Mouse (Mus musculus) midbrain, embryonic 11.5 days (tissue): ENCODE data around the gene Tmem19. TPM values are rescaled to one million over a fixed set of nuclear protein-coding genes. Genes with fewer than 3 reads are reported as not detected.
"Not testable (repeated sequence)": the region's sequence is repeated elsewhere in the genome, so short reads cannot be mapped to it uniquely, and the experiment has no call there.

Source experiments
- ATAC-seq: fragments of 200-750 bp; cut with Nextera tagmentation; 2 replicates; pipeline ENCODE4 v1.8.0; 2017; ENCODE audit warnings: moderate TSS enrichment, moderate library complexity; ENCODE audit not compliant: low FRiP score
- DNase-seq: peaks from one replicate; pipeline ENCODE4 v3.0.0; 2015; ENCODE audit warnings: low spot score; ENCODE audit errors: missing footprints
- H3K27ac ChIP-seq: fragments of 300-500 bp; sonication (generic); 2 replicates; pipeline ENCODE4 v1.5.1; 2014; ENCODE audit warnings: low read depth, low read length
- H3K27me3 ChIP-seq: fragments of 300-500 bp; sonication (generic); 2 replicates; pipeline ENCODE4 v1.6.1; 2014; ENCODE audit warnings: mild to moderate bottlenecking, low read length, moderate library complexity, mixed read lengths; ENCODE audit not compliant: control insufficient read depth, insufficient read depth
- H3K36me3 ChIP-seq: fragments of 300-500 bp; sonication (generic); 2 replicates; pipeline ENCODE4 v1.6.1; 2014; ENCODE audit warnings: mild to moderate bottlenecking, low read length, moderate library complexity, mixed read lengths; ENCODE audit not compliant: control insufficient read depth, insufficient read depth
- H3K4me1 ChIP-seq: fragments of 300-500 bp; sonication (generic); 2 replicates; pipeline ENCODE4 v1.6.1; 2014; ENCODE audit warnings: low read length; ENCODE audit not compliant: control insufficient read depth, insufficient read depth
- H3K4me2 ChIP-seq: fragments of 300-500 bp; sonication (generic); 2 replicates; pipeline ENCODE4 v1.6.1; 2014; ENCODE audit warnings: mild to moderate bottlenecking, moderate library complexity
- H3K4me3 ChIP-seq: fragments of 300-500 bp; sonication (generic); 2 replicates; pipeline ENCODE4 v1.5.1; 2014; ENCODE audit warnings: low read depth, low read length
- H3K9ac ChIP-seq: fragments of 300-500 bp; sonication (generic); 2 replicates; pipeline ENCODE4 v1.6.1; 2014; ENCODE audit warnings: low read length
- H3K9me3 ChIP-seq: fragments of 300-500 bp; sonication (generic); 2 replicates; pipeline ENCODE4 v1.6.1; 2016; ENCODE audit warnings: low read length; ENCODE audit not compliant: control insufficient read depth
- WGBS: fragments of 180-500 bp; shearing (Covaris S2); extraction: QIAGEN DNeasy Blood & Tissue Kit; methylation state at CpG from one replicate; pipeline ENCODE4 v1.1.7; 2014; 5-methylcytosine and 5-hydroxymethylcytosine counted together
- polyA plus RNA-seq: library from polyadenylated mRNA; unstranded; fragments of >200 nt; fragmentation: Nextera tagmentation; extraction: Ambion mirVana; gene quantifications from 2 replicates; pipeline ENCODE4 v1.2.1, GENCODE M21; 2014

Tmem19 gene
- polyA plus RNA-seq, 1 experiment from 2014 or later, result 39.7 TPM

GRCm38 (mm10) chr10:115332997-115333396 is 29.3 kb downstream of the Tmem19 start:
- ATAC-seq, result no peak
- Histone ChIP-seq H3K27ac (no peak overlapping the region), H3K4me3 (no peak overlapping the region), H3K27me3 (no peaks in the 10 kb centered on the region), H3K9ac (no peak overlapping the region), H3K4me1 (no peaks in the 10 kb centered on the region), H3K9me3 (no peaks in the 10 kb centered on the region), H3K36me3 (no peaks in the 10 kb centered on the region), H3K4me2 (no peak overlapping the region)
- 90% methylated on average over 4 of the region's 4 CpGs for WGBS
- no peak for DNase-seq

- ATAC-seq (no peak), DNase-seq (no peak)
- Histone ChIP-seq H3K27me3 (no peaks in the 10 kb centered on the region), H3K36me3 (no peaks in the 10 kb centered on the region), H3K9ac (no peak overlapping the region), H3K9me3 (no peaks in the 10 kb centered on the region), H3K4me2 (no peak overlapping the region), H3K27ac (no peak overlapping the region), H3K4me3 (no peak overlapping the region), H3K4me1 (no peaks in the 10 kb centered on the region)
- 88% methylated on average over 8 of the region's 8 CpGs for WGBS
These were observed 29.8 kb downstream of the Tmem19 start for GRCm38 (mm10) chr10:115332420-115332952.

- no peaks in the 10 kb centered on the region for H3K27me3 ChIP-seq
- H3K9me3 ChIP-seq, result no peaks in the 10 kb centered on the region
- no peaks in the 10 kb centered on the region for H3K4me1 ChIP-seq
- no peak overlapping the region for H3K27ac ChIP-seq
- H3K36me3 ChIP-seq, result no peaks in the 10 kb centered on the region
- DNase-seq (no peak), ATAC-seq (no peak)
- no peak overlapping the region for H3K9ac ChIP-seq
- no peak overlapping the region for H3K4me2 ChIP-seq
- H3K4me3 ChIP-seq, result no peak overlapping the region
- WGBS, result 83% methylated on average over 3 of the region's 3 CpGs
These were observed 33.2 kb downstream of the Tmem19 start for GRCm38 (mm10) chr10:115329010-115329530.

- Histone ChIP-seq H3K27me3 (no peaks in the 10 kb centered on the region), H3K9me3 (no peaks in the 10 kb centered on the region), H3K4me1 (no peaks in the 10 kb centered on the region), H3K27ac (no peak overlapping the region), H3K4me2 (no peak overlapping the region), H3K9ac (no peak overlapping the region), H3K36me3 (no peaks in the 10 kb centered on the region), H3K4me3 (no peak overlapping the region)
- DNase-seq (no peak), ATAC-seq (no peak)
- WGBS, result 88% methylated on average over 6 of the region's 6 CpGs
These were observed 33.8 kb downstream of the Tmem19 start for GRCm38 (mm10) chr10:115328514-115328913.

- Histone ChIP-seq H3K27ac (no peak overlapping the region), H3K36me3 (no peaks in the 10 kb centered on the region), H3K4me1 (no peaks in the 10 kb centered on the region), H3K9me3 (no peaks in the 10 kb centered on the region), H3K4me3 (no peak overlapping the region), H3K4me2 (no peak overlapping the region), H3K9ac (no peak overlapping the region), H3K27me3 (no peaks in the 10 kb centered on the region)
- peak; percentile 96 for DNase-seq
- ATAC-seq, result no peak; the same call in 1 of the 2 replicates
- 11% methylated on average over 6 of the region's 6 CpGs for WGBS
These were observed 39.0 kb downstream of the Tmem19 start for GRCm38 (mm10) chr10:115323295-115323694.

- Histone ChIP-seq H3K4me3 (no peak overlapping the region), H3K9ac (no peak overlapping the region), H3K36me3 (no peaks in the 10 kb centered on the region), H3K9me3 (no peaks in the 10 kb centered on the region), H3K27me3 (no peaks in the 10 kb centered on the region), H3K4me2 (no peak overlapping the region), H3K4me1 (no peaks in the 10 kb centered on the region), H3K27ac (no peak overlapping the region)
- WGBS, result 65% methylated on average over 5 of the region's 5 CpGs
- ATAC-seq (no peak), DNase-seq (no peak)
These were observed 40.8 kb downstream of the Tmem19 start for GRCm38 (mm10) chr10:115321317-115322035.

GRCm38 (mm10) chr10:115318388-115318787 is 43.9 kb downstream of the Tmem19 start:
- DNase-seq, H3K36me3 ChIP-seq, H3K9me3 ChIP-seq, H3K27ac ChIP-seq, H3K4me2 ChIP-seq, H3K27me3 ChIP-seq, H3K9ac ChIP-seq, H3K4me1 ChIP-seq, H3K4me3 ChIP-seq, ATAC-seq: not testable (repeated sequence)
- WGBS, result 72% methylated on average over 3 of the region's 3 CpGs

GRCm38 (mm10) chr10:115316313-115316712 is 46.0 kb downstream of the Tmem19 start:
- Histone ChIP-seq H3K9ac (peak overlapping the region; percentile 91), H3K27me3 (no peaks in the 10 kb centered on the region), H3K4me3 (peak overlapping the region; percentile 93), H3K27ac (no peak overlapping the region; the same call in 1 of the 2 replicates), H3K9me3 (no peaks in the 10 kb centered on the region), H3K36me3 (no peaks in the 10 kb centered on the region), H3K4me2 (peak overlapping the region; percentile 80), H3K4me1 (peaks cover 11% of the 10 kb centered on the region)
- DNase-seq (peak; percentile 87), ATAC-seq (no peak)
- WGBS, result 63% methylated on average over 11 of the region's 11 CpGs

- Histone ChIP-seq H3K9ac (peak within 1 kb of the TSS; percentile 91), H3K27me3 (no peaks in the 10 kb centered on the region), H3K4me2 (peak within 1 kb of the TSS; percentile 80), H3K4me3 (peak within 1 kb of the TSS; percentile 93), H3K27ac (peak within 1 kb of the TSS; percentile 78), H3K36me3 (no peaks in the 10 kb centered on the region), H3K4me1 (peaks cover 11% of the 10 kb centered on the region), H3K9me3 (no peaks in the 10 kb centered on the region)
- DNase-seq, result peak; percentile 100
- ATAC-seq, result peak; percentile 96
- WGBS, result under 1% methylated on average over 46 of the region's 48 CpGs
These were observed 46.7 kb downstream of the Tmem19 start, which contains the start of gene Rab21 for GRCm38 (mm10) chr10:115315473-115316171. Rab21 (minus strand) TSS chr10:115315594.
